Comparison of ENCODE assay signal across 11 mouse cellular contexts in genomic region chr15:99735631-99736030, GRCm38 (mm10). TPM values are rescaled to one million over a fixed set of nuclear protein-coding genes. Genes with fewer than 3 reads are reported as not detected.
DNase-seq lines count a peak whose midpoint lies in the region; ATAC-seq lines count a peak whose summit lies in the region.
"Had no signal": no experiment of that assay in that cellular context is flagged by ENCODE, and none has a peak within 500 bp of the region (broad histone marks: within the 10 kb centered on the region; RNA-seq: fewer than 3 reads in every experiment).

No protein-coding gene starts in this region.

- DNase-seq in T-cell, adult 2 months (ENCODE audit: low spot score) = peak; percentile 98
- DNase-seq in cerebellum, adult 18-20 months = peak; percentile 99 to 100
- DNase-seq in heart, adult 9 months (ENCODE audit: low spot score in 2 of 2) = peak; percentile 100
- DNase-seq in left cerebral cortex, adult 11 months (ENCODE audit: low spot score) = peak; percentile 100
- peak; percentile 100 for DNase-seq in right cerebral cortex, postnatal 10 days (ENCODE audit: low spot score in 2 of 2)
- peak; percentile 100 for DNase-seq in urinary bladder, postnatal 4 days (ENCODE audit: low spot score in 2 of 2)

- H3K4me2 ChIP-seq in hindbrain, embryonic 12.5 days (replicated peaks) = no peak overlapping the region
- H3K4me2 ChIP-seq in forebrain, embryonic 13.5 days = no peak overlapping the region

- H3K4me1 ChIP-seq in hindbrain, embryonic 12.5 days = no peaks in the 10 kb centered on the region
- no peaks in the 10 kb centered on the region for H3K4me1 ChIP-seq in forebrain, embryonic 13.5 days

- H3K27me3 ChIP-seq in hindbrain, embryonic 12.5 days = no peaks in the 10 kb centered on the region
- H3K27me3 ChIP-seq in forebrain, embryonic 13.5 days = no peaks in the 10 kb centered on the region

- WGBS in hindbrain, embryonic 12.5 days = 95% methylated on average over 2 of the region's 2 CpGs
- WGBS in forebrain, embryonic 13.5 days = 87% methylated on average over 2 of the region's 2 CpGs

- no peak overlapping the region for H3K4me3 ChIP-seq in hindbrain, embryonic 12.5 days
- no peak overlapping the region for H3K4me3 ChIP-seq in forebrain, embryonic 13.5 days

- no peaks in the 10 kb centered on the region for H3K9me3 ChIP-seq in hindbrain, embryonic 12.5 days (replicated peaks)
- H3K9me3 ChIP-seq in forebrain, embryonic 13.5 days (replicated peaks) = no peaks in the 10 kb centered on the region

- no peak overlapping the region for H3K27ac ChIP-seq in hindbrain, embryonic 12.5 days
- no peak overlapping the region for H3K27ac ChIP-seq in forebrain, embryonic 13.5 days

- H3K36me3 ChIP-seq in hindbrain, embryonic 12.5 days = peaks cover 73% of the 10 kb centered on the region
- H3K36me3 ChIP-seq in forebrain, embryonic 13.5 days (ENCODE audit: poor library complexity, severe bottlenecking) = peaks cover 79% of the 10 kb centered on the region

- no peak overlapping the region for H3K9ac ChIP-seq in hindbrain, embryonic 12.5 days
- H3K9ac ChIP-seq in forebrain, embryonic 13.5 days = no peak overlapping the region

- ATAC-seq in hindbrain, embryonic 12.5 days (ENCODE audit: low FRiP score) = no peak
- no peak for ATAC-seq in forebrain, embryonic 13.5 days

RNA-seq across cellular contexts. Expression of gene Cox14, which starts 10.2 kb away (rescaled TPM):
- 152 and 156 TPM in 2 replicates for polyA plus RNA-seq in hindbrain, embryonic 12.5 days (2016; fragmentation: Nextera tagmentation; extraction: Ambion mirVana)
- polyA plus RNA-seq in forebrain, embryonic 13.5 days (2015; fragmentation: Nextera tagmentation; extraction: Ambion mirVana) = 177 and 190 TPM in 2 replicates

RNA-seq across cellular contexts. Expression of gene Gpd1, which starts 18.3 kb away (rescaled TPM):
- 0.69 and 0.92 TPM in 2 replicates for polyA plus RNA-seq in hindbrain, embryonic 12.5 days (2016; fragmentation: Nextera tagmentation; extraction: Ambion mirVana)
- polyA plus RNA-seq in forebrain, embryonic 13.5 days (2015; fragmentation: Nextera tagmentation; extraction: Ambion mirVana) = 1.2 and 1.3 TPM in 2 replicates

RNA-seq across cellular contexts. Expression of gene Gm17349, which starts 30.3 kb away (rescaled TPM):
- not detected in 2 replicates for polyA plus RNA-seq in hindbrain, embryonic 12.5 days (2016; fragmentation: Nextera tagmentation; extraction: Ambion mirVana)
- polyA plus RNA-seq in forebrain, embryonic 13.5 days (2015; fragmentation: Nextera tagmentation; extraction: Ambion mirVana) = not detected in 2 replicates
- polyA plus RNA-seq: embryonic facial prominence, embryonic 11.5 days; large intestine, adult 2 months; neural tube, embryonic 11.5 days had no signal

RNA-seq across cellular contexts. Expression of gene Smarcd1, which starts 33.7 kb away (rescaled TPM):
- polyA plus RNA-seq in hindbrain, embryonic 12.5 days (2016; fragmentation: Nextera tagmentation; extraction: Ambion mirVana) = 123 and 141 TPM in 2 replicates
- 118 and 130 TPM in 2 replicates for polyA plus RNA-seq in forebrain, embryonic 13.5 days (2015; fragmentation: Nextera tagmentation; extraction: Ambion mirVana)

RNA-seq across cellular contexts. Expression of gene Cers5, which starts 37.1 kb away (rescaled TPM):
- 66.8 and 69.3 TPM in 2 replicates for polyA plus RNA-seq in hindbrain, embryonic 12.5 days (2016; fragmentation: Nextera tagmentation; extraction: Ambion mirVana)
- polyA plus RNA-seq in forebrain, embryonic 13.5 days (2015; fragmentation: Nextera tagmentation; extraction: Ambion mirVana) = 62.6 and 67.2 TPM in 2 replicates
